Mouse (Mus musculus) liver, postnatal 0 days (tissue): ENCODE data around the gene Mfsd4b5.
"Not testable (repeated sequence)": the region's sequence is repeated elsewhere in the genome, so short reads cannot be mapped to it uniquely, and the experiment has no call there.

ENCODE experiments used
- CTCF ChIP-seq: sonication (generic); IDR thresholded peaks from 2 replicates; pipeline ENCODE4 v1.5.1; 2016; ENCODE audit warnings: antibody characterized with exemption, low read depth
- EP300 ChIP-seq: IDR thresholded peaks from 2 replicates; pipeline ENCODE4 v1.6.1; 2016; ENCODE audit warnings: antibody characterized with exemption, low read depth, mild to moderate bottlenecking

GRCm38 (mm10) chr10:40008847-40009246, 22.4 kb upstream of the Mfsd4b5 start:
- TF ChIP-seq CTCF, EP300: not testable (repeated sequence)
